Mouse (Mus musculus) gastrocnemius, postnatal 25 days (tissue): ENCODE measurements at regions not wholly inside any gene's neighbourhood (a gene's known extent, or its start where the extent isn't known, plus 50 kb on each side); places are given as distances from the start of the nearest gene placed in this dataset.
"Not testable (repeated sequence)": the region's sequence is repeated elsewhere in the genome, so short reads cannot be mapped to it uniquely, and the experiment has no call there.

Experiments
- DNase-seq: peaks from one replicate; pipeline ENCODE4 v3.0.0; 2022

DNA sequence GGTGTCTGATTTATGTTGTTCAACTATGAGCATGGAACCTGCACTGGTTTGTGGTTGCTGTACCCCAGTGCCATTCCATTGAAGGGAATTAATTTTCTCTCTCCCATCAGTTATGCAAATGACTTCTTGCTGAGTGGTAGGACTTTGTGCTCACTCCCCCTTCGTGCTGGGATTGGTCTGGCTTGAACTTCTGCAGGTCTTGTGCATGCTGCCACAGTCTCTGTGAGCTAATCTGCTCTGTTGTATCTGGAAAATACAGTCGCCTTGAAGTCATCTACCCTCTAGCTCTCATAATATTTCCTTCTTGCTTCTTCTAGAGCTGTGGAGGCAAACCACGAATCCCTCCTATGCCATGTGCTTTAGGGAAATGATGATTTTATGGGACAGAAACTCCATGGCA, 243.6 kb upstream of the Dpp6 start:
- DNase-seq = no peak

GRCm38 (mm10) chr5:26586108-26586507, 230.9 kb upstream of the Dpp6 start:
- DNase-seq = no peak

GRCm38 (mm10) chr5:26590886-26591285, 226.1 kb upstream of the Dpp6 start:
- DNase-seq = no peak

- DNase-seq = no peak
Observed at GRCm38 (mm10) chr5:26592341-26592740, 224.7 kb upstream of the Dpp6 start.

DNA sequence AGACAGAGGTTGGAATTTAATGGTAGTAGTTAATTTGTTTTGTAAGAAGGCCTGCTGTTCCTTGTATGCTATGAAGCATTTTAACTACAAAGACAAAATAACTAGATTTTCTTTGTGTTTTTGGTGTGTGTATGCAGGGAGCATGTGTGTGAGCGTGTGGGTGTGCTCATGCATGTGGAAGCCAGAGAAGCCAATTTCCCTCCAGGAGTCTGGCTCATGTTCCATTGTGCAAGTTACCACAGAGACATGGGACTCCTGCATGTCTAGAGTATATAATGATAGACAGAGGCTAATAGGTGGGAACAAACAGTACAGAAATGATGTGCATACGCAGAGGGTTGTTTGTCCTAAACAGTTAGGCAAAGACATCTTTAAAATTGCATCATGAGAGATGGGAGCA, 219.0 kb upstream of the Dpp6 start:
- DNase-seq = no peak

DNA sequence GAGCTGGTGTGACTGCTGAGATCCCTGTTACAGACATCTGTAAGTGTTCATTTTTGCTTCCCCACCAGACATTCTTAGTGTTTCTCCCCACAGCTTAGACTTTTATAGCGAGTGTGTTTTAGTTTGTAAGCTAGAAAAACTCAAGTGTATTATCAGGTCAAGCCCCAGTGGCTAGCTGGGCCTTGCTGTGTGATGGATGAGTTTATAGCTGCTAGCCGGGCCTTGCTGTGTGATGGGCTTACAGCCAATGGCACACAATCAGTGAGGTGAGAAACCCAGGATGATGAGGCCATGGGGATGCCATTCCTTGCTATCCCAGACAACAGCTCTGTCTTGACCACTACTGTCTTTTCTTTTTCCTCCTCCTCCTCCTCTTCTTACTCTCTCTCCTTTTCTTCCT, 197.7 kb upstream of the Dpp6 start:
- no peak for DNase-seq

DNA sequence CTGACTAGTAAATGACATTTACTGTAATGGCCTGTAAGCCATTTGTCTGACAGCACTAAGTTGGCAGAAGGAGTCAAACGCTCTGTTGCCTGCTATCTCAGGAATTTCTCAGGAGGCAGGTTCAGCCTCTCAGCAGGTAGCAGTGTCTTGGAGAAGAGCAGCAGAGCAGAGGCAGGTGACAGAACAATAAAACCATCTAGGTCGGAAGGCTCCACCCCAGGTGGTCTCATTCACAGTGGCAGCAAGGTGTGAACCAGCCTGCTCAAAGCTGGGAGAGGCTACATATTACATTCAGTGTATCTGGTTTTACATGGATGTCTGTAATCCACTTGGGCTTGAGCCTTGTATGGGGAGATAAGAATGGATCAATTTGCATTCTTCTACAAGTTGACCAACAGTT, 194.9 kb upstream of the Dpp6 start:
- DNase-seq = no peak

DNA sequence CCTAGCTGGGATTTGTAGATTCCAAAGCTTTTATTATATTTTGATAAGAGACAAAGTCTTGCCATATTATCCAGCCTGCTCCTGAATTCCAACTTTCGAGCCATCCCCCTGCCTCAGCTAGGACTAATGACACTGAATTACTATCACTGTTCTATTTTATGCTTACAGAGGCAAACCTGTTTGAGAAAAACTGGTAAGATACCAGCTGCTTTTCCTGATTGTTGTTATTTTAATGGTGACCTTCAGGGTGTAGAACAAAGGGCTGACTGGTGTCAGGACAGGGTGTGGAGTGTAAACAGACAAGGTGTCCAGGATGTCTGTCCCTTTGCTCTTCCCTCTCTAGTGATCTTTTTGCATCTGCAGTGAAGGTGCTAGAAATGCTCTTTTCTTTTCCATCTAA, 145.5 kb upstream of the Dpp6 start:
- DNase-seq = no peak

DNA sequence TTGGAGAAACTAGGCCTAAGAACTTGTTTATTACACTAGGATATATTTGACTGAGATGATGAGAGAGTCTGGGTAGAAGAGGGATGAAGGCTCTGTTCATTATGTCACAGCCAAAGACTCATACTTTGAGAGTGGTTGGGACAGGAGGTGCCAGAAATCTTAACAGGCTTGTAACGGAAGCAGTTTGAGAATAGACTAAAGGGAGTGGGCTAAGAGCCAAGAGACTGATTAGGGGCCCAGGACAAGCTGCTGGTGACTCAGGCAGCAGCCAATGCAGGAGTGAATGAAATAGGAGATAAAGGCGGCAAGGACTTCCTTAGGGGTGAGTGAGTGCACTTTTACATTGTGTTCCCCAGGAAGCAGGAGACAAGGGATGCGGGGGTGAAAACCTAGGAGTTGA, 127.2 kb upstream of the Dpp6 start:
- DNase-seq = no peak

- no peak for DNase-seq
Observed at GRCm38 (mm10) chr5:26691121-26691520, 125.9 kb upstream of the Dpp6 start.

DNA sequence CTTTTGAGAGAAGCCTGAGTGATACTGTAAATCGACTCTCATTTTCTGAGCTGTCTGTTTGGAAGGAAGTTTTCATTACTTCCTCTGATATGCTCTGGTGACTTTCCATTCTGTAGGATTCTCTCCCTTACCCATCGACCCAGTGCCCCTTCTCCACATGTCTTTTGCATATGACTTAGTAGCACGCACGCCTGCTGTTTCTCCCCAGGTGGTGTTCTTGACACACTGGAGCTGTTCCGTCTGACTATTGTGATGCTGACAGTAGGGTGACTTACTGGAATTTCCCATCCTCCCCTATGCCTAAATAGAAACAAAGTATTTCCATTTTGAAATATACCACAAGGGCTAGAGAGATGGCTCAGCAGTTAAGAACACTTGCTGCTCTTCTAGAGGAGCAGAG, 125.0 kb upstream of the Dpp6 start:
- no peak for DNase-seq

GRCm38 (mm10) chr5:26703621-26704020, 113.4 kb upstream of the Dpp6 start:
- not testable (repeated sequence) for DNase-seq

- no peak for DNase-seq
Observed at GRCm38 (mm10) chr5:26707661-26708060, 109.3 kb upstream of the Dpp6 start.

- no peak for DNase-seq
Observed at GRCm38 (mm10) chr5:26724491-26724890, 92.5 kb upstream of the Dpp6 start.

DNA sequence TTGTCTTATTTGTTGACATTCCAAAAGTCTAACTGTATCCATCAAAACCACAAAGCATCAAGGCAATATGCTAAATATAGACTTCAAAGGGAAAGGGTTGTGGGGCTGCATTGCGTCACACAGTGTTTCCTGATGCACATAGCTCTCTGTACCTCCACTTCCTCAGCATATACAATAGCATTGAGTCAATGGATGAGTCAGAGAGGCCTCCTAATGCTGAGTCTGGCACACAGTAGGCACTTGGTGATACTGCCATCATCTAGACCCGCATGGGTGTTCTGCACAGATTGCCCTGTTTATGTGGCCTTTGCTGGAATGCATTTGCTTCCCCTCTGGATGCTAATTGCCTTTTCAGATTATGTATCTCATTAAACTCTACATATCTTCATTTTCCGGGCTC, 91.0 kb upstream of the Dpp6 start:
- no peak for DNase-seq

- not testable (repeated sequence) for DNase-seq
Observed at GRCm38 (mm10) chr5:26751196-26751595, 65.8 kb upstream of the Dpp6 start.

DNA sequence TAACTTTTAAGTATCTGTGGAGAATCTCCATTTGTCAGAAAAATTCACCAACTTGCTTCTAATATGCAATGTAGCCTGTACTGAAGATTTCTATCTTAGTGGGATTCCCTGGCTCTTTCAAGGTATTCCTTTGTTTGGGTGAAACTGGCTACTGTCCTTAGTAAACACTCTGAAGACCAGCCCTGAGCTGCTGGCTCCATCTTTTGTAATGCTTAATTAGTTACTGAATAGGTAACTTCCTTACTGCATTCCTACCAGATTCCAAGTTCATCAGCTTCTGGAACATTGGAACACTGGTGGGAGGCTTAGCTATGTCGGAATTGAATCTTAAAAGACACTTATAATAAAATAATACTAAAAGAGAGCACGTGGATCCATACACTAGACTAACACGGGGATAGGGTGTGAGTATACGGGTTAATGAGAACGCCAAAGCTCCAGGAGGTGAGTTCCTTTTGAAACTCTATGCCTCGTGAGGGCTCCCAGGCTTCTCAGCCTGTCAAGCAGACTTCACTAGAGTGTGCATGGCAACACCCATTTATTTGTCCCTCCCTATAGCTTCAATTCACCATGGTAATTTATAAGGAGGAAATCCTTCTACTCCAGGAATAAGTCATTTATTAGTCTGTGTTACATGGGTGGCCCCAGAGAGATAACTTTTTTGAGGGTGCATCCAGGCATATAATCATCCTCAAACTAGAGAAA, 65.2 kb upstream of the Dpp6 start:
- DNase-seq = not testable (repeated sequence)

DNA sequence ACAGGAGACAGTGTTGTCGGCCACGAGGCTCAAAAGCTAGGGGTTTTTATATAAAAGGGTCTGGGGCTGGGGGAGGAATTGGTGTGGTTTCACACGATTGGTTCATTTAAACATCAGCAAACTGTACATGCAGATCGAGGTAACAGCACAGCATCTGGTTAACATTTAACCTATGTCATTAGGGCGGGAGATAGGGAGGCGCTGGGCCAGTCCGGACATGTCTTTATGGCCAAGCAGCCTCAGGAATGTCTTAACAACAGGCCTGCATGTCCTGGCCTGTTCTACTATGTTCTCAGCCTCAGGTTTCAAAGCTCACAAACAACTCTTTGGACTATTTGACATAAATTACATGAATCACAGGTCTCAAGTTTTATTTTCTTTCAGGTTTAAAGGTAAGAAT, 62.9 kb upstream of the Dpp6 start:
- DNase-seq = not testable (repeated sequence)
